Mouse (Mus musculus): ENCODE measurements around the gene Slc5a4a.

Gene Slc5a4a

DNA sequence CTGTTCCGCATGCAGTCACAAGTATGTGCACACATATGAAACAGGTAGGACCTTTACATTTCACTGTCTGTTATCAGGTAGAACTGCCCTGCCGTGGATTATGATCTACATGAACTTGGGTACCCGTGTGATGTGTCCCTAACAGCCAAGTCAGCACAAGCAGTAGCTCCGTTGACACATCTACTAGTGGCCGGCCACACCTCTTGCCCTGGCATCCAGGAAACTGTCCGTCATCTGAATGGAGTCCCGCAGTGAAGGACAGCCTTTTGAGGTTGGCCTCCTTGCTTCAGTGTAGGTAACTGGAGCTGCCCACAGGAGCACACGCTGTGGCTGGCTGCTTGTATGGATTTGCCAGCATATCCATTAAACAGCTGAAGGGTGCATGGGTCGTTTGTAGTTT is 71.0 kb downstream of the Slc5a4a start:
- no peak for DNase-seq (ENCODE audit: low spot score)

DNA sequence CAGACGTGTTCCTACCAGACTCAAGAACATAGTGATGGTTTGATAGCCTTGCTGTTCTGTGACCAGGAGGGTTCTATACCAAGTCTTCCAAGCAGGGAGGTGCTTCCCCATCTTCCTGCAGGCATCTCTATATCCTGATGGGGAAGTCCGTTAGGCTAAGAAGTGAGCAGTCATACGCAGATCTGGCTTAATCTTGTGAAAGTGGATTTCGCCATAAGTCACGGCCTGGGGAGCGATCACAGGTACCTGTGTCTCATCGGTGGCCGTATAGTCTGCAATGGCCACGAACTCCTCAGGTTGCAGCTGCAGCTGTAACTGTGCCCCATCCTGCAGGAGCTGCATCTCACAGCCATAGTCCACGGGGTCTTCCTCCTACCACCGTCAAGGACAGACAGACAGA is 78.7 kb downstream of the Slc5a4a start:
- no peak for DNase-seq (ENCODE audit: low spot score)

- no peak for DNase-seq (ENCODE audit: low spot score)
Measured at GRCm38 (mm10) chr10:76229627-76230026, 82.4 kb downstream of the Slc5a4a start.

DNA sequence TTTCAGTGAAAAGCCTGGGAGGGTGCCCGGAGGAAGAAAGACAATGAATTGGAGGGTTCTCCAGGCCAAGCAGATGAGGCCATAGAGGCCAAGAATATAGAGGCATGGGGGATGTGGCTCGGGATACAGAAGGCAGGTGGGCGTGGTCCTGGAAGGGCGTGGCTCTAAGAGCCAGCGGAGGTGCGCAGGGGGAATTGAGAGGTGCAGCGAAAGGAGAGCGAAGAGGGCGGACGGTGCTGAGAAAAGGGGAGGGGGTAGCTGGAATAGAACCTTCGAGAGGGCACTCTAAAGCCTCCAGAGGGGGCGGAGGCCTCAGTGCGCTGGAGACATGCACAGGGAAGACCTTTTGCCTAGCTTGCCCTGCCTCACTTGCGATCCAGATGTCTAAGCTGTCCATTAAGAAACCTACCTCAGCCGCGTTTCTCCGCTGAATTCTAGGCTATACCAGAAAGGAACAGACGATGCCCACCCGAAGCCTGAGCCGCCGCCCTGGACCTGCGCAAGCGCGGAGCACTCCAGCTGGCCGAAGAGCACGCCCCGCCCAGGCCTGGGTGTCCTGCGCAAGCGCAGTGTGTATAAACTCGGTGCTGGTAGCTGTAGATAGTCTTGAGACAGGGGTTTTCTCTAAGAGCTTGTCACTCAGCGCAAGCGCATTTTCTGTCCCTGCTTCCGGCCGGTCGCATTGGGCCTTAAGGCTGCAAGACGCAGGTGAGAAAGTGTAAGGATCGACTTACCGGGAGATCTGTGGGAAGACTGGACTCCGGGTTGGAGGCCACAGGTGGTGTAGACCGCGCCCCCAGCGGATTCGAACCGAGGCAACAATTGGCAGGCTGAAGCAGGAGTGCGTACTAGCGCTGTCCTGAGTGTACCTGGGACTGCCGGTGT is 90.3 kb downstream of the Slc5a4a start, which contains the start of gene Prmt2:
Prmt2 (minus strand) TSS at position 525 of the 885 bp plus-strand sequence.
- peak; percentile 94 for DNase-seq (ENCODE audit: low spot score)
